Mouse (Mus musculus): ENCODE results near the gene Shroom1. TPM values are rescaled to one million over a fixed set of nuclear protein-coding genes. Genes with fewer than 3 reads are reported as not detected.

Gene Shroom1
- total and polyA plus RNA-seq, 2 experiments from 2014 or later: 2.4 to 7.1 TPM

DNA sequence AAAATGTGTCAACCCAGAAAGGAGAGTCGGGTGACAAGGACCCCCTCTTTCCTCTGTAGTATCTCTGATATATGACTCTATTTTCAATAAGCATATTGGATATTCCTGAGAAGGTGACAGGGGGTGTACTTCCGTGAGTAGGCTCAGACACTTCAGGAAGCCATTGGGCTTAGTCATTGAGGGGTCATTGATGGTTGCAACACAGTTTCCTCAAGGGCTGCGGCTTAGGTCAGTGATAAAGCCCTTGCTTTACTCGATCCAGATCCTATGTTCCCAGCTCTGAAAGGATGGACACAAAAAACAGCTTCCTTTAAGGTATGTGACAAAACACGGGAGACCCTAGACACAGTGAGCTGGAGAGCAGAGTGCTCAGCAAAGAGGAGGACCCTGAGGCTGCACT, 46.7 kb downstream of the Shroom1 start:
- no peaks in the 10 kb centered on the region for H3K36me3 ChIP-seq (ENCODE audit: insufficient read depth, low read length)
- no peak overlapping the region for H3K4me2 ChIP-seq (ENCODE audit: low read depth, low read length)
- no peak overlapping the region for H3K9ac ChIP-seq (replicated peaks; ENCODE audit: low read length)
- WGBS: 89% methylated on average over 5 of the region's 5 CpGs
- ATAC-seq (no peak), DNase-seq (ENCODE audit: low spot score) (no peak)
- no peak overlapping the region for H3K27ac ChIP-seq
- no peak for TF ChIP-seq CTCF (IDR thresholded peaks at IDR 0.05; ENCODE audit: low read depth)
- H3K9me3 ChIP-seq (ENCODE audit: low read length): no peaks in the 10 kb centered on the region
- H3K4me3 ChIP-seq (ENCODE audit: low read length): no peak overlapping the region
- peaks cover 11% of the 10 kb centered on the region; the same call in 1 of the 2 replicates for H3K27me3 ChIP-seq (ENCODE audit: insufficient read depth, low read length)
- no peaks in the 10 kb centered on the region; the same call in 1 of the 2 replicates for H3K4me1 ChIP-seq (ENCODE audit: insufficient read depth, low read length)

DNA sequence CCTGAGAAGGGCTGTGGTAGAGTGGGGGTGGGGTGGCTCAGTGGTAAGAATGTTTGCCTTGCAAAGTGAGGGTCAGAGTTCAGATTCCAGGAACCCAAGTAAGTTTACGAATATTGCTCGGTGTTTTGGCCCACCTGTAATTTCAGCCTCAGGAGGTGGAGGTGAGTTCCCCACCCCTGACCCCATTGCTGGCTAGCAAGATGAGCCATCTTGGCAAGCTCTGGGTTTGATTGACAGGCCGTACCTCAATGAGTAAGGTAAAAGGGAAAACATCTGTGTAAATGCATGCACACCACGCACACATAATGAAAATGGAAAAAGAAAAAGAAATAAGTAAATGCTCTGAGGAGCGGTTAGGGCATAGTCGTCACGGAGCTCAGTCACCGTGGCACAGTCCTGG, 47.4 kb downstream of the Shroom1 start:
- Histone ChIP-seq H3K36me3 (ENCODE audit: insufficient read depth, low read length) (no peaks in the 10 kb centered on the region), H3K27ac (peak overlapping the region; percentile 48; the same call in 1 of the 2 replicates), H3K9ac (replicated peaks; ENCODE audit: low read length) (no peak overlapping the region), H3K4me2 (ENCODE audit: low read depth, low read length) (no peak overlapping the region), H3K27me3 (ENCODE audit: insufficient read depth, low read length) (peaks cover 11% of the 10 kb centered on the region; the same call in 1 of the 2 replicates), H3K4me1 (ENCODE audit: insufficient read depth, low read length) (no peaks in the 10 kb centered on the region; the same call in 1 of the 2 replicates), H3K9me3 (ENCODE audit: low read length) (no peaks in the 10 kb centered on the region), H3K4me3 (ENCODE audit: low read length) (no peak overlapping the region)
- ATAC-seq (no peak), DNase-seq (ENCODE audit: low spot score) (no peak)
- no peak for TF ChIP-seq CTCF (IDR thresholded peaks at IDR 0.05; ENCODE audit: low read depth)
- WGBS: 86% methylated on average over 8 of the region's 8 CpGs

DNA sequence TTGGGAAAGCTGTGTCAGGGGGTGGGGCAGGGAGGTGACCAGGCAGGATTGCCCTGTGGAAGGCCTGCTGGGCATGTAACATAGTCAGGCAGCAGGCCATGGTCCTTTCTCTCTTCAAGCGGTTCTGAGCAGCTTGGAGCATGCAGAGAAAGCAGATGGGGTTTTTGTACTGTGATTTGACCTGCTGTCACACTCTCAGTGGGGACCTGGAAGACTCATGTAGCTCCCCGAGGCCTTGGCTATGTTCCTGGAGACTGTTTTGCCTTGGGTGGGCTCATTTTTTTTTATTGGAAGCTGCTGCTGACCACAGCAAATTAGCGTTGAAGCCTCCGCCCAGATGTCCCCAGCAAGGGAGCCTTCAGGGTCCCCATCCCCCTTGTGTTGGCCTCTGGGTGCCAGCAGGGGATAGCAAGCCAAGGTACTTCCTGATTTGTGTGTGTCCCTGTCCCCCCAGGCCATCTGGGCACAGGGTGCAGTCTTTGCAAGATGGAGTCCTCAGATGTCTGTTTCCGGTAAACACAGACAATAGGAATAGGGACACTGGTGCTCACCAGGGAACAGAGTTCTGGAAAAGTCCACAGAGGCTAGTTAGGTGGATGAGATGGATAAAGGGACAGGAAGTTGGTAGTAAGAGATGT, 48.1 kb downstream of the Shroom1 start:
- H3K4me2 ChIP-seq (ENCODE audit: low read depth, low read length): no peak overlapping the region
- peak; percentile 90 for DNase-seq (ENCODE audit: low spot score)
- WGBS: 22% methylated on average over 5 of the region's 5 CpGs
- H3K9ac ChIP-seq (replicated peaks; ENCODE audit: low read length): no peak overlapping the region
- H3K27me3 ChIP-seq (ENCODE audit: insufficient read depth, low read length): peaks cover 10% of the 10 kb centered on the region; the same call in 1 of the 2 replicates
- H3K36me3 ChIP-seq (ENCODE audit: insufficient read depth, low read length): no peaks in the 10 kb centered on the region
- no peaks in the 10 kb centered on the region for H3K9me3 ChIP-seq (ENCODE audit: low read length)
- peak; percentile 91 for ATAC-seq
- 0 out of 2 replicates have a peak, but pooled peaks have one; percentile 8 for TF ChIP-seq CTCF (IDR thresholded peaks at IDR 0.05; ENCODE audit: low read depth)
- no peaks in the 10 kb centered on the region; the same call in 1 of the 2 replicates for H3K4me1 ChIP-seq (ENCODE audit: insufficient read depth, low read length)
- peak overlapping the region; percentile 48; the same call in 1 of the 2 replicates for H3K27ac ChIP-seq
- no peak overlapping the region for H3K4me3 ChIP-seq (ENCODE audit: low read length)

DNA sequence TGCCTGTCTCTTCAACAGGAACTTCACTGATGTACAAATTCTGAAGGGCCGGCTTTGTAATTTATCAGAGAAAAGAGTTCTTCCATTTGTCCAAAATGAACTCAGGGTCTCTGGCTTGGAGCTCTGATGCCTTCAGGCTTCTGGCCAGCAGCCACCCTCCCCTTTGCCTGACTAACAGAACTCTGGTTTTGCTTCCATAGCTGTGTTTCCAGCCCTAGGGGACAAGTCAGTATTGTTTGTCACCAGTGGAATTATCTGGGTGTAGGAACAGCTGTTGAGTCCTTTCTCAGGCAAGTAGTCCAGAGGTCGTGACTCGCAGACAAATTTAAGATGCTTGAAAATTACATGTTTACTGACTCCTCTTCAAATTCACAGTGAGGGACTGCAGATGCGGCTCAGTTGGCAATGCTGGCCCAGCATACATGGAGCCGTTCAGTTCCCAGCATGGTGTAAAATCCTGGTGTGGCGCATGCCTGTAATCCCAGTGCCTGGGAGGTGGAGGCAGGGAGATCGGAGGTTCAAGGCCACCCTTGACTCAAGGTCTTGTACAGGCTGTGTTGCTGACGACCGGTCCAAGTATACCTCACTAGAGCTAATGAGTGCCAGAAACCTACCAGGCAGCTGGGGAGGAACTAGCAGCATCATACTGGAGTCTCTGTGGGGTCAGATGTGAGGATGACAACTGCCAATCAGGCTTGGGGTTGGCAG, 50.2 kb downstream of the Shroom1 start:
- no peak for ATAC-seq
- Histone ChIP-seq H3K9ac (replicated peaks; ENCODE audit: low read length) (no peak overlapping the region), H3K27me3 (ENCODE audit: insufficient read depth, low read length) (no peaks in the 10 kb centered on the region), H3K4me1 (ENCODE audit: insufficient read depth, low read length) (no peaks in the 10 kb centered on the region; the same call in 1 of the 2 replicates), H3K4me3 (ENCODE audit: low read length) (no peak overlapping the region), H3K4me2 (ENCODE audit: low read depth, low read length) (no peak overlapping the region), H3K27ac (no peak overlapping the region), H3K36me3 (ENCODE audit: insufficient read depth, low read length) (no peaks in the 10 kb centered on the region), H3K9me3 (ENCODE audit: low read length) (no peaks in the 10 kb centered on the region)
- no peak for DNase-seq (ENCODE audit: low spot score)
- 69% methylated on average over 9 of the region's 9 CpGs for WGBS
- no peak for TF ChIP-seq CTCF (IDR thresholded peaks at IDR 0.05; ENCODE audit: low read depth)

DNA sequence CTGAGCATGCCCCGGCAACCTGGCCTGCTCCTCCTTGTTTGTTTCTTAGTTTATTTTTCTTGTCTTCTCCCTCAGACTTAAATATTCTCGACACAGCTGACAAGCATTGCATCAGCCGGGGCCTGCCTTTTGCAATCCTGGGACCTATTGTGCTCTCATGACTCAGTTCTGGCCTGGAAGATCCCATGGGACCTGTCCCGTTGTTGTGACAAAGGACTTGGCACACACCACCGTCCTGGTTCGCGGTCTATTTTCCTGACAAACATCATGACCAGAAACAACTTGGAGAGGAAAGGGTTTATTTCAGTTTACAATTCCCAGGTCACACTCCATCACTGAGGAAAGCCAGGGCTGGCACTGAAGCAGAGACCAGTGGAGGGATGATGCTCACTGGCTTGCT, 51.1 kb downstream of the Shroom1 start:
- Histone ChIP-seq H3K4me3 (ENCODE audit: low read length) (no peak overlapping the region), H3K4me2 (ENCODE audit: low read depth, low read length) (no peak overlapping the region), H3K27me3 (ENCODE audit: insufficient read depth, low read length) (no peaks in the 10 kb centered on the region), H3K9me3 (ENCODE audit: low read length) (no peaks in the 10 kb centered on the region), H3K36me3 (ENCODE audit: insufficient read depth, low read length) (no peaks in the 10 kb centered on the region), H3K9ac (replicated peaks; ENCODE audit: low read length) (no peak overlapping the region), H3K27ac (no peak overlapping the region), H3K4me1 (ENCODE audit: insufficient read depth, low read length) (no peaks in the 10 kb centered on the region; the same call in 1 of the 2 replicates)
- DNase-seq (ENCODE audit: low spot score) (no peak), ATAC-seq (no peak)
- 41% methylated on average over 7 of the region's 7 CpGs for WGBS
- TF ChIP-seq CTCF (IDR thresholded peaks at IDR 0.05; ENCODE audit: low read depth): no peak

DNA sequence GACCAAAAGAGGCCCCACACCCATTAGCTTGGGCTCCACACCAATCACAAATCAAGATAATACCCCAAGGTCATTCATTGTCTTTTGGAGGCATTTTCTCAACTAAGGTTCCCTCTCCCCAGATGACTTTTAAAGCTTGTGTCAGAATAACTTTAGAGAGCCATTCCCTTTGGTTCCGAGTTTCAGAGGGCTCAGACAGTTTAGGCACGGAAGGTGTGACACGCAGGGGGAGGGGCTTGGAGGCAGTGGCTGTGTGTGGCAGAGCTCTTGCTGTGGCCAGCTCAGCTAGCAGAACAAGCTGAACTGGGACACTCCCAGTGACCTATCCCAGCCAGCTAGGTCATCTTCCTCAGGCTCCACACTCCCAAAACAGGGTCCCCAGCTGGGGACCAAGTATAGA, 51.6 kb downstream of the Shroom1 start:
- H3K36me3 ChIP-seq (ENCODE audit: insufficient read depth, low read length): no peaks in the 10 kb centered on the region
- no peak overlapping the region for H3K4me2 ChIP-seq (ENCODE audit: low read depth, low read length)
- no peak for TF ChIP-seq CTCF (IDR thresholded peaks at IDR 0.05; ENCODE audit: low read depth)
- H3K4me3 ChIP-seq (ENCODE audit: low read length): no peak overlapping the region
- H3K27me3 ChIP-seq (ENCODE audit: insufficient read depth, low read length): no peaks in the 10 kb centered on the region
- H3K9me3 ChIP-seq (ENCODE audit: low read length): no peaks in the 10 kb centered on the region
- ATAC-seq (no peak), DNase-seq (ENCODE audit: low spot score) (no peak)
- WGBS: 63% methylated on average over 3 of the region's 3 CpGs
- no peak overlapping the region for H3K27ac ChIP-seq
- H3K9ac ChIP-seq (replicated peaks; ENCODE audit: low read length): no peak overlapping the region
- no peaks in the 10 kb centered on the region; the same call in 1 of the 2 replicates for H3K4me1 ChIP-seq (ENCODE audit: insufficient read depth, low read length)

DNA sequence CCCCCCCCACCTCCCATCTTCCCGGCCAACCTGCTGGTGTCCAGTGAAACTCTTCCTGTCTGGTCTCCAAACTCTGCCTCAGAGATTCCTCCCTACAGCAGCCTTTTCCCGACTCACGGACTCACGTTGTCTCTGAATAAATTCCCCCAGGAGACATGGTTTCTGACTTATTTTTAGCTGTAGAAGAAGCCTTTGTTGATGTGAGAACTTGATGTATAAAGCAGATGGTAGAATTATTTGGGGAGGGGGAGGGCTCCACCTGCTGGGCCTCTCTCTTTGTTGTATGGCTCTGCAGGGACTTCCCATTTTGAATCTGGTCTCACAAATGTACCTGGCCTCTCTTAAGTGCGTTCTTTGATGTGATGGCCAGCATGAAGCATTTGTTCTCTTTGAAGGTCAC, 53.3 kb downstream of the Shroom1 start:
- TF ChIP-seq CTCF (IDR thresholded peaks at IDR 0.05; ENCODE audit: low read depth): no peak
- H3K4me2 ChIP-seq (ENCODE audit: low read depth, low read length): no peak overlapping the region
- no peak overlapping the region for H3K9ac ChIP-seq (replicated peaks; ENCODE audit: low read length)
- no peak overlapping the region for H3K4me3 ChIP-seq (ENCODE audit: low read length)
- no peaks in the 10 kb centered on the region for H3K9me3 ChIP-seq (ENCODE audit: low read length)
- DNase-seq (ENCODE audit: low spot score) (no peak), ATAC-seq (no peak)
- 37% methylated on average over 5 of the region's 5 CpGs for WGBS
- H3K27me3 ChIP-seq (ENCODE audit: insufficient read depth, low read length): no peaks in the 10 kb centered on the region
- H3K27ac ChIP-seq: no peak overlapping the region
- H3K36me3 ChIP-seq (ENCODE audit: insufficient read depth, low read length): no peaks in the 10 kb centered on the region
- no peaks in the 10 kb centered on the region for H3K4me1 ChIP-seq (ENCODE audit: insufficient read depth, low read length)

Measured in hindbrain, postnatal 0 days (tissue).